ENCODE assay signal across 8 mouse cellular contexts in genomic region chr4:149373431-149373830, GRCm38 (mm10). TPM values are rescaled to one million over a fixed set of nuclear protein-coding genes. Genes with fewer than 3 reads are reported as not detected.
DNase-seq lines count a peak whose midpoint lies in the region; ATAC-seq lines count a peak whose summit lies in the region.

No protein-coding gene starts in this region.

- 66% methylated on average over 5 of the region's 5 CpGs for WGBS in forebrain, embryonic 12.5 days
- 64% methylated on average over 5 of the region's 5 CpGs for WGBS in forebrain, embryonic 15.5 days

- peaks cover 88% of the 10 kb centered on the region for H3K36me3 ChIP-seq in forebrain, embryonic 12.5 days (replicated peaks)
- peaks cover 65% of the 10 kb centered on the region for H3K36me3 ChIP-seq in forebrain, embryonic 15.5 days

- no peaks in the 10 kb centered on the region for H3K9me3 ChIP-seq in forebrain, embryonic 12.5 days
- H3K9me3 ChIP-seq in forebrain, embryonic 15.5 days, result no peaks in the 10 kb centered on the region

- H3K4me2 ChIP-seq in forebrain, embryonic 12.5 days, result no peak overlapping the region
- H3K4me2 ChIP-seq in forebrain, embryonic 15.5 days (replicated peaks), result no peak overlapping the region

- 0 out of 2 replicates have a peak overlapping the region, but pooled peaks have one; percentile 53 for H3K27ac ChIP-seq in forebrain, embryonic 12.5 days
- no peak overlapping the region for H3K27ac ChIP-seq in forebrain, embryonic 15.5 days (replicated peaks)

- no peak overlapping the region for H3K9ac ChIP-seq in forebrain, embryonic 12.5 days
- H3K9ac ChIP-seq in forebrain, embryonic 15.5 days (replicated peaks), result no peak overlapping the region

- no peak overlapping the region for H3K4me3 ChIP-seq in forebrain, embryonic 12.5 days (replicated peaks)
- H3K4me3 ChIP-seq in forebrain, embryonic 15.5 days, result no peak overlapping the region

- H3K4me1 ChIP-seq in forebrain, embryonic 12.5 days, result no peaks in the 10 kb centered on the region; the same call in 1 of the 2 replicates
- H3K4me1 ChIP-seq in forebrain, embryonic 15.5 days, result no peaks in the 10 kb centered on the region

- DNase-seq in ovary, postnatal 36 days (ENCODE audit: low spot score), result peak; percentile 33
- no peak for DNase-seq in ovary, postnatal 10 days (ENCODE audit: low spot score)
- DNase-seq in cerebellum, postnatal 14 days, result peak; percentile 68 to 81
- peak; percentile 14 for DNase-seq in hindlimb bud, embryonic 11.5 days (ENCODE audit: extremely low spot score, low read depth, low spot score)
- DNase-seq in thymus, postnatal 25 days, result peak; percentile 47

- no peak for ATAC-seq in forebrain, embryonic 12.5 days (ENCODE audit: low FRiP score)
- ATAC-seq in forebrain, embryonic 15.5 days (replicated peaks), result no peak
- ATAC-seq in megakaryocyte progenitor cell, adult 5-6 weeks (replicated peaks; ENCODE audit: poor library complexity), result 0 out of 2 replicates have a peak, but pooled peaks have one; percentile 54

- H3K27me3 ChIP-seq in forebrain, embryonic 12.5 days, result no peaks in the 10 kb centered on the region
- H3K27me3 ChIP-seq in forebrain, embryonic 15.5 days, result no peaks in the 10 kb centered on the region

RNA-seq across cellular contexts. Expression of gene Ube4b, which starts 53.1 kb away (rescaled TPM):
- polyA plus RNA-seq in forebrain, embryonic 12.5 days (2016; fragmentation: Nextera tagmentation; extraction: Ambion mirVana), result 68.9 and 76.0 TPM in 2 replicates
- 58.0 and 58.4 TPM in 2 replicates for polyA plus RNA-seq in forebrain, embryonic 15.5 days (2015; fragmentation: Nextera tagmentation; extraction: Ambion mirVana)
- 42.0 and 43.2 TPM in 2 replicates for total RNA-seq in megakaryocyte progenitor cell, adult 5-6 weeks (2015)
- 35.1 and 42.1 TPM in 2 replicates for total RNA-seq in megakaryocyte progenitor cell, adult 5-6 weeks (2017)
